Mouse (Mus musculus): Measurements from ENCODE around the gene Gm7029. TPM values are rescaled to one million over a fixed set of nuclear protein-coding genes. Genes with fewer than 3 reads are reported as not detected.
"Not testable (repeated sequence)": the region's sequence is repeated elsewhere in the genome, so short reads cannot be mapped to it uniquely, and the experiment has no call there.

Gm7029 gene
- polyA plus RNA-seq, 1 experiment: not detected

DNA sequence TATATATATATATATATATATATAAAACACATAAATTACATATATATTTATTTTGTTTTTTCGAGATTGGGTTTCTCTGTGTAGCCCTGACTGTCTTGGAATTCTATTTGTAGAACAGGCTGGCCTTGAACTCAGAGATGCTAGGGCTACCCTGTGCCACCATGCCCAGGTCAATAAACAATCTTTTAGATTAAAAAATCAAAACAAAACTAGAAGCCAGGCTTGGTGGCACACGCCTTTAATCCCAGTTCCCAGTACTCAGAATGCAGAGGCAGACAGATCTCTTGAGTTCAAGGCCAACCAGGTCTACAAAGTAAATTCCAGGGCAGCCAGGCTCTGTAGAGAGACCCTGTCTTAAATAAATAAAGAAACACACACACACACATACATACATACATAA, 17.7 kb downstream of the Gm7029 start:
- DNase-seq (ENCODE audit: extremely low spot score in 1 of 2, low spot score in 1 of 2): no peak

DNA sequence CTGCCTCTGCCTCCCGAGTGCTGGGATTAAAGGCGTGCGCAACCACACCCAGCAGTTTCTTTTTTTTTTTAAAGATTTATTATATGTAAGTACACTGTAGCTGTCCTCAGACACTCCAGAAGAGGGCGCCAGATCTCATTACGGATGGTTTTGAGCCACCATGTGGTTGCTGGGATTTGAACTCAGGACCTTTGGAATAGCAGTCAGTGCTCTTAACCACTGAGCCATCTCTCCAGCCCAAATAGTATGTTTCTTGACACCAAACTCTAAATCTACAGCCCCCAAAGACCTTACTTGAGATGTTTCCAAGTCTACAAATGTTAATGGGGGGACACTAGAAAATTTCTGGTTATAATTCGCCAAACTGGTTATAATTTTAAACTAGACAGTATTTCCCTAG, 18.3 kb downstream of the Gm7029 start:
- DNase-seq (ENCODE audit: extremely low spot score in 1 of 2, low spot score in 1 of 2): not testable (repeated sequence)

DNA sequence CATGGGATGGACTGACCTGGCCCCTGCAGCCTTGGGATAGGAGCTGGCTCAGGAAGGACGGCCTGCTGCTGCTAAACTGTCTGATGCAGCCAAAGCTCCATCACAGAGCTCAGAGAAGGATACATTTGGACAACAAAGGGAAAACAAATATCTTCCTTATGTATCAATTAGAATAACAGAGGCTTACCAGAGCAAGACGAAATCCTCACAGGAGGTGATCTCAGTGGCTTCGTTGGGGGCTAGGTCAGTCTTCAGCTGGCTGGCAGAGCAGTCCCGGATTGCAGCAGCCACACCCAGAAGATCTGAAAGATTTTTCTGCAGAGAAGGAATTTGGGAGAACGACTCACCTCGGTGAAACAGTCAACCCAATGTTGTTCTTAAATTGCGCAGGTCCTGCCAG, 18.8 kb downstream of the Gm7029 start:
- no peak for DNase-seq (ENCODE audit: extremely low spot score in 1 of 2, low spot score in 1 of 2)

DNA sequence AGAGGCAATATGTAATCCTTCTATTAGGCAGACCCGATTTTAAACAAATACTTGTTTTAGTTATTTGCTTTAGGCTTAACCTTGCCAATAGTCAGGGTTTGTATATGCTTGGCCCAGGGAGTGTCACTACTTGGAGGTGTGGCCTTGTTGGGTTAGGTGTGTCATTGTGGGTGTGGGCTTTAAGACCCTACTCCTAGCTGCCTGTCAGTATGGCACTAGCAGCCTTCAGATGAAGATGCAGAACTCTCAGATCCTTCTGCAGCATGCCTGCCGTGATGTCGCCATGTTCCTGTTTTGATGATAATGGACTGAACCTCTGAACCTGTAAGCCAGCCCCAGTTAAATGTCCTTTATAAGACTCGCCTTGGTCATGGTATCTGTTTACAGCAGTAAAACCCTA, 19.4 kb downstream of the Gm7029 start:
- DNase-seq (ENCODE audit: extremely low spot score in 1 of 2, low spot score in 1 of 2): not testable (repeated sequence)

DNA sequence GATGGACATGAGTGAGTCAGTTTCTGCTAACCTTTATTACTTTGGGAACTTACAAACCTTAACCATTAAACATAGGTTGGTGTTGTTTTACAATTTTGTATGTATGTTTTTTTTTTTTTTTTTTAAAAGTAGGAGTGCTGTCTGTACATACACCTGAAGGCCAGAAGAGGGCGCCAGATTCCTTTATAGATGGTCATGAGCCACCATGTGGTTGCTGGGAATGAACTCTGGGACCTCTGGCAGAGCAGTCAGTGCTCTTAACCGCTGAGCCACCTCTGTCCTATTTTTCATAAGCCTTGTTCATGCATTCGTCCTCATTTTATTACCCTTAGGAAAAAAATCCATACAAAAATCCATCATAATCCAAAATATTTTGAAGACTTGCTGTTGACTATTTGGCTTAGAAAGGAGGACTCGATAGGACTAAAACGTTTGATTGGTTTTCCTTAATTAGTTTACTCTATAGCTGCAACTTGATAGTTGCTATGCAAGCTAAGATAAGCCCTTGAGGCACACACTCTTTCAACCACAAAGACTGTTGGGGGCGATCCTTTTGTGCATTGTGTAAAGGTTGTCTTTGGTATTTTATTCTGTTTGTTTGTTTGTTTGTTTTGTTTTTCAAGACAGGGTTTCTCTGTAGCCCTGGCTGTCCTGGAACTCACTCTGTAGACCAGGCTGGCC, 23.6 kb downstream of the Gm7029 start:
- DNase-seq (ENCODE audit: extremely low spot score in 1 of 2, low spot score in 1 of 2): no peak

DNA sequence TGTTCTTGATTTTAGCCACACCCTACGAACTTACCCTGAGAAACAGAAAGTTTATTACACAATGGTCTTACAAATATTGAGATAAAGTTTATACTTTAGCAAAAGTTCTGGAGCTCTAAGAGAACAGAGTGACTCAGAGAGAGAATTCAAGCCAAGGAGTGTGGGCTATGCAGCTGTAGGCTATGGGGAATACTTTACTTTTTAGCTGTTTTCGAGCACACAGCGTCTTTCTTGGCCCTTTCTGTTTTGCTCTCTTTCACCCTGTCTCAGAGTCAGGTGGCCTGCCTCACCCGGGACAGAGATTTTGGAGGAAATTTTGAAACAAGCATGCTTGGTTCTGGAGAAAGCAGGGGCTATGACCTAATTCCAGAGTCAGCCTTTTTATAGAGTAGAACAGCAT, 24.6 kb downstream of the Gm7029 start:
- DNase-seq (ENCODE audit: extremely low spot score in 1 of 2, low spot score in 1 of 2): not testable (repeated sequence)

DNA sequence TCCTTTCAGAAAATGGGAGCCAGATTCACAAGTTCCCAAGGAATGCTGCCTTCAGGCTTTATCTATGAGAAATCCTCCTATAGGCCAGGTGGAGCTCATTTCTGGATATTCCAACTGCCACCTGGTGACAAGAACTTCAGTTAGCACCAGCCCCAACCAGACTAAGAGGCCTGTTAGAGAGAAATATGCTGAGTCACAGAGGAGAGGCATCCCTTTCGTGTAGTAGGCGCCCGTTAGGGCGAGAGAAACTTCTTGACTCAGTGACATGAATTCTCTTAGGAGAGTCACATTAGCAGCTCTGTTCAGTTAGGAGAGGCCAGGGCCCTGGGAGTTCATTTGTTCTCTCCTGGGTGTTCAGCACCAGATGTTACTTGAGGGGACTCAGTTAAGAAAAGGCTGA, 26.0 kb downstream of the Gm7029 start:
- no peak for DNase-seq (ENCODE audit: extremely low spot score in 1 of 2, low spot score in 1 of 2)

DNA sequence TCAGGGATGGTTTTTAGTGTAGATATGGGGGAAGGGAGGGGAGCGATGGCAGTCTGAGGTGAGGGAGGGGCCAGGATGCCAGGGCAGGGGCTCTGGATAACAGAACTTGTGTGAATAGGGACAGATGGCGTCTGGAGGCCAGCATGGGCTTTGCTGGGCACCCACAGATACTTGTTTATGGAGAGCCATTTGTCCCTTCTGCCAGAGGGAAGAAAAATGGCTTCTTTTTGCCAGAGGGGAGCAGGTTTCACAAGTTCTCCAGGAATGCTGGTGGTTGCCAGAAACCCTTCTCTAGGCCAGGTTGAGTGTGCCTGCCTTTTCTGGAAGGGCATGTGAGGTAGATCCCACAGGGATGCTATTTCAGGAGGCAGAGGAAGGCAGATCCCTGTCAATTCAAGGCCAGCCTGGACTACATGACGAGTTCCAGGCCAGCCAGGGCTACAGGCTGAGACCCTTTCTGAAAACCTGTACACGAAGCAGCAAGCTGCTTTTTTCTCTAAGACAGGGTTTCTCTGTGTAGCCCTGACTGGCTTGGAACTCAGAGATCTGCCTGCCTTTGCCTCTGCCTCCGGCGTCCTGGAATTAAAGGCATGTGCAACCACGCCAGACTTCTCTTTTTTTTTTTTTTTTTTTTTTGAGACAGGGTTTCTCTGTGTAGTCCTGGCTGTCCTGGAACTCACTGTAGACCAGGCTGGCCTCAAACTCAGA, 26.8 kb downstream of the Gm7029 start:
- no peak for DNase-seq (ENCODE audit: extremely low spot score in 1 of 2, low spot score in 1 of 2)

DNA sequence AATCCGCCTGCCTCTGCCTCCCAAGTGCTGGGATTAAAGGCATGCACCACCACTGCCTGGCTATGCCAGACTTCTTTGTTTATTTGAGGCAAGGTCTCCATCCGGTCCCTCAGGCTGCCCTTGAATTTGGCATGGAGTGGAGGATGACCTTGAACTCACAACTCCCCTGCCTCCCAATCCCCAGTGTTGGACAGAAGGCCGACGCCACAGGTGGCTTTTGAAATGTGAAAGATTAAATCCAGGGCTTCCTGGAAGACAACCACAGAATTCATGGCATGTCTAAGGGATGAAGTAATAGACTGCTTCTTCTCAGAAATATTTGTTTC, 27.3 kb downstream of the Gm7029 start:
- no peak for DNase-seq (ENCODE audit: extremely low spot score in 1 of 2, low spot score in 1 of 2)

DNA sequence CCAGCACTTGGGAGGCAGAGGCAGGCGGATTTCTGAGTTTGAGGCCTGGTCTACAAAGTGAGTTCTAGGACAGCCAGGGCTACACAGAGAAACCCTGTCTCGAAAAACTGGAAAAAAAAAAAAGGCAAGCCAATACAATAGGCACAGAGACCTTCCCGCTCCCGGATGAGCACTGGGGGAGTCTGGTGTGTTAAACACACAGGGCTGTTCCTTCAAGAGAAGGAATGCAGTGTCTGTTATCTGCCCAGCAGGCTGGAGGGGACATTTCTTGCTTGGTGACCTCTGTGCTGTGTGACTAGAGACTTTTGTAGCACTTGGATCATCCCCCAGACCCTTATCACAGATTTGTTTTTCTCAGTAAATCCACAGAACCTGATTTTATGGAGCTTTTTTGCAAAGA, 28.0 kb downstream of the Gm7029 start:
- no peak for DNase-seq (ENCODE audit: extremely low spot score in 1 of 2, low spot score in 1 of 2)

DNA sequence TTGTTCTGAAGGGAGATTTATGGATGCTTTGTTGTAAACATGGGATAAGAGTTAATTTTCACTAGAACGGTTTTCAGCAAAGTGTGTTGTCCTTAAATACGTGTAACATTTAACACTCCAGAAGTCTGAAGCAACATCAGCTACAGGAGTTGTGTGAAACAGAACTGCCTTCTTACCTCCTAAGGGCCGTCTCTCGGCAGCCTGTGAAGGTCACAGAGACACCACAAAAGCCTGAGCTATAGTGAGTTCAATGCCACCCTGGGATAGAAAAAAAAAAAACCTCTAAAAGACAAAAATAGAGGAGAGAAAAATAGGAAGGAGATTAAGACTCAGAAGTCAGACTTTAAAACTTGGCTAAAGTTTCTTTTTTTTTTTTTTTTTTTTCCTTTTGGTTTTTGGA, 28.4 kb downstream of the Gm7029 start:
- no peak for DNase-seq (ENCODE audit: extremely low spot score in 1 of 2, low spot score in 1 of 2)

DNA sequence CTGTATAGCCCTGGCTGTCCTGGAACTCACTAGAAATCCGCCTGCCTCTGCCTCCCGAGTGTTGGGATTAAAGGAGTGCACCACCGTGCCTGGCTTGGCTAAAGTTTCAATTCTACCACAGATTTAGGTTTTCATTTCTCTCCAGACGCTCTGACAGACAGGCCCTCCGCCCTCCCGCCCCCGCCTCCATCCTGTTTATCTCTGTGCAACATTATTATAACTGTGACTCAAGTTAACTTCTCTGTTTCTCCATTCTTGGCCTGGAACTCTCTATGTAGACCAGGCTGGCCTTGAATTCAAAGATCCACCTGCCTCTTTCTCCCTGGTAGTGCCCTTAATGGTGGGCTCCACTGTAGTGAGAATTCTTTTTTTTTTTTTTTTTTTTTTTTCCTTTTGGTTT, 28.9 kb downstream of the Gm7029 start:
- DNase-seq (ENCODE audit: extremely low spot score in 1 of 2, low spot score in 1 of 2): no peak

DNA sequence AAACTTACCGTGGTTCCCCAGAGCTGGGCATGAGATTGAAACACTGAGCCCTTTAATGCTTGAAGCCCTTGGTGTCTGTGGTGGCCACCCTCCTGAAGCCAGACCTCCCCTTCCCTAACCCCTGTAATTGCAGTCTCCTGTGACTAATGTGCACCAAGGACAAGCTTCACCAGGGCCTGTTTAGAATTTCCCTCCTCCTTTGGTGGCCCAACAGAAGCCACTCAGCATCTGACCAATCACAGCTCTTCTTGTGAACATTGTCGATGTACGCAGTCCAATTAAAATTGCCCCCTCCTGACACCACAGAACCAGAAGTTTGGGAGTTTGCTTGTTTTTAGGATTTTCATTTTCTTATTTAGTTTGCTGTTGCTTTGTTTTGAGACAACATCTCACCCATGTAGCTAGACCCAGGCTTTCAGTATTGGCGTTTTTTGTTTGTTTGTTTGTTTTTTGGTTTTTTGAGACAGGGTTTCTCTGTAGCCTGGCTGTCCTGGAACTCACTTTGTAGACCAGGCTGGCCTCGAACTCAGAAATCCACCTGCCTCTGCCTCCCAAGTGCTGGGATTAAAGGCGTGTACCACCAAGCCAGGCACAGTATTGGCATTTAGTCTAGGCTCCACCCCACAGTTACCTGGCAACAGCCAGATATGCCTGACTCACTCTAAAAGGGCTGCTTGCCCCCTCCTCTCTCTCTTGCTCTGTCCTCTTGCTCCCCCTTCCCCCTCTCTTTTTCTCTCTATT, 30.4 kb downstream of the Gm7029 start:
- DNase-seq (ENCODE audit: extremely low spot score in 1 of 2, low spot score in 1 of 2): not testable (repeated sequence)

DNA sequence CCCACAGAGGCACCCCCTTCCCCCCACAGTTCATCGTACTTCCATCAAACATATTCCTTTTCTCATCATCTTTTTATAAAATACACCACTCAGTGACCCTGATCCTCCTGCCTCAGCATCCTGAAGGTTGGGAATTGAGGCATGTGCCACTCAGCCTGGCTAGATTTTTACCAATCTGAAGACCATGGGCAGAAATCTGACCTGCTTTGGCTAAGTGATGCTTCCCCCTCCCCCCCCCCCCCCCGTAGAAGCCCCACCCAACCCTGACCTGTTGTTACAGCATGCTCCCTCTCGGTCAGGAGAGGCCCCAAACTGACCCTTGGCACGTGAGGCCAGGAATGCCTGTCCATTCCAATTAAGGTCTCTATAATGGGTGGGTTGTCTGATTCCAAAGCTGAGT, 31.2 kb downstream of the Gm7029 start, which contains the start of gene Platr17:
Gene Platr17, plus strand, starts transcription at position 301 of the 400 bp plus-strand sequence.
- not testable (repeated sequence) for DNase-seq (ENCODE audit: extremely low spot score in 1 of 2, low spot score in 1 of 2)

DNA sequence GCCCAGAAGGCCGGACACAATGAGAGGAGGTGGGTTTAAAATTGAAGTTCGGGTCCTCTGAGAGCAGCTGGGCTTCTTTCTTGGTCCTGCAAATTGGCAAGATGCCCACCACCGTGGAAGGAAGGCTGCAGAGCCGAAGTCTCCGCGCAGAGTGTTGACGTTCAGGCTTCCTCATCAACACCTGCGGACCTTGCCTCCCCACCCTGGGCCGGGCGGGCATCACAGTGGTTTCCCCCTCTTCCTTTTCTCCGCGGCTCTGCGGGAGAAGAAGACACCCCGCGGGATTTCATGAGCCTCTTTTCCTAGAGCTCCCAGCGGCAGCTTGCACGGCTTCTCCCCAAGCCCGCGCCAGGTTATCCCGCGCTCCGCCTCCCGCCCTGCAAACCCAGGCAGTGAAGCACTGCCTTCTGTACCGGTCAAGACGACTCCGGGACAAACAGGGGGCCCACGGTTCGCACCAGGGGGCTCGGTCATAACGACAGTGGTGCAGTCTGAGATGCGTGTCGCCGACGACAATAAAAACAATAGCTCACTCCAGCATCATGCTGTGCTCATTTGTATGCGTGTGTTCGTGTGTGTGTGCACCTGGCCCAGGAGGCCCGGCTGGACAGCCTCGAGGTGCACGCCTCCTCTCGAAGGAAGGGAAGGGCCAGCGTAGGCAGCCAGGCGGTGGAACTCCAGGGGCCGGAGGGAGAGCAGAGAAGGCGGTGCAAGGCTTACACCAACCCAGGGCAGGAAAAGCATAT, 34.9 kb downstream of the Gm7029 start:
- DNase-seq (ENCODE audit: extremely low spot score in 1 of 2, low spot score in 1 of 2): peak in 1 of 2 experiments; percentile 50

DNA sequence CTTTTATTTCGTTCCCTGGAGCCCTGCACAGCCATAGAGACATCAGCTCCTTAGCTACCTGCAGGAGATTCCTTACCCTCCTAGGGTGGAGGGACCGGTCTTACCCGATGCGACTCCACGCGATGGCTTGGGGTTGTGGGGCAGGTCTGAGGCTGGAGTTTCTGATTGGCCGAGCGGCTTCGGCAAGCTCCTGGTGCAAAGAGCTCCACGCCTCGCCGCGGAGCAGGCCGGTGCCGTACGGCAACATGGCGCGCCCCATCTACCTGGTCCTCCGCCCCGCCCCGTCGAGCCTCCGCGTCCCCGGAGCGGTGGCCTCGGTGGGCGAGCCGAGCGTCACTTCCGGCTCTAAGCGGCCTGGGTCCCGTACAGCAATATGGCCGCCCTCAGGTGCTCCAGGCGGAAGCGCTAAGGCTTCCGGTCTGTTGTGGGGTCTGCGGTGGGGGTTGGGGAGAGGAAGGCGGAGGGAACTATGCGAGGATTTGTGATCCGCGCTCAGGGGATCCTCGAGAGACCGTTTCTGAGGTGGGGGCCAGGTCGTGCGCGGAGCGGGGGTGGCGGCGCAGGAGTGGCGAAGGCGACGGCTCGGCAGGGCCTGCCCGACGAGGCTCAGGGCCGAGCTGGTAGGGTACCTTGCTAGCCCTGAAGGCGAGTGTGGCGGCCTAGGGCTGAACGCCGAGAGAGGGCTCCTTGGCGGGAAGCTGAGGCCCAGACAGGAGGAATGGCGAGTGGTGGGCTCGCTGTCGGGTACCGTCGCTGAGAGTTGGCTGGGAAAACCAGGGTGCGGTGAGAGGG, 35.6 kb downstream of the Gm7029 start, which contains the start of gene Daxx:
Gene Daxx, plus strand, starts transcription at position 338 of the 792 bp plus-strand sequence.
- peak; percentile 97 to 98 for DNase-seq (ENCODE audit: extremely low spot score in 1 of 2, low spot score in 1 of 2)

DNA sequence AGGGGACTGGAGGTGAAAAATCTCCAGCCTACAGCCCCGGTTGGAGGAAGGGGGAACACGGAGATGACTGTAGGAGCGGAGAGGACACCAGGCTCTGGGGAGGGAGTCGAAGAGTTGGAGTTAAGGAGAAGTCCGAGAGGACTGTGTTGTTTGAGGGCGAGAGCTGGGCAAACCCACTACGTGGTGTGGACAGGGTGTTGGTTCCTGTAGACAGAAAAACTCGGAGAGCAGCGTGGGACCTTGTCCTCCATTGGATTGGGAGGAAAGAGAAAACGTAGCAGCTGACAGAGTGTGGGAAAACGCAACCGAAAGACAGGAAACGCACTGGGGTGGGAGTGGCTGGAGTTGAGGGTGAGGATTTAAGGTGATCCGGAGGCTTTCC, 36.2 kb downstream of the Gm7029 start:
- peak in 1 of 2 experiments; percentile 46 for DNase-seq (ENCODE audit: extremely low spot score in 1 of 2, low spot score in 1 of 2)

DNA sequence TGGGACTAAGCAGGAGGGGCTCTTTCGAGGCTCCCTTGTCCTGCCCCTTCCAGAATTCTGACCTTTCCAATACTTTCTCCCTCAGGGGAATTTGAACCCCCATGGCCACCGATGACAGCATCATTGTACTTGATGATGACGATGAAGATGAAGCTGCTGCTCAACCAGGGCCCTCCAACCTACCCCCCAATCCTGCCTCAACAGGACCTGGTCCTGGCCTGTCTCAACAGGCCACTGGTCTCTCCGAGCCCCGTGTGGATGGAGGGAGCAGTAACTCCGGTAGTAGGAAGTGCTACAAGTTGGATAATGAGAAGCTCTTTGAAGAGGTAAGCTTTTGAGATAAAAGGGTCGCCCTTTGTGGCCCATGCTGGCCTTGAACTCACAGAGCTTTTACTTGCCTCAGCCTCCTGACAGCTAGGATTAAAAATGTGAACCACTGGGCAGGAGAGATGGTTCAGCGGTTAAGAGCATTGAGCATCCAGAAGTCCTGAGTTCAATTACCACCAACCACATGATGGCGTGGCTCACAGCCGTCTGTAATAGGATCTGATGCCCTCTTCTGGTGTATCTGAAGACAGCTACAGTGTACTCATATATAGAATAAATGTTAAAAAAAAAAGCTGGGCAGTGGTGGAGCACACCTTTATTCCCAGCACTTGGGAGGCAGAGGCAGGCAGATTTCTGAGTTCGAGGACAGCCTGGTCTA, 36.9 kb downstream of the Gm7029 start:
- no peak for DNase-seq (ENCODE audit: extremely low spot score in 1 of 2, low spot score in 1 of 2)

DNA sequence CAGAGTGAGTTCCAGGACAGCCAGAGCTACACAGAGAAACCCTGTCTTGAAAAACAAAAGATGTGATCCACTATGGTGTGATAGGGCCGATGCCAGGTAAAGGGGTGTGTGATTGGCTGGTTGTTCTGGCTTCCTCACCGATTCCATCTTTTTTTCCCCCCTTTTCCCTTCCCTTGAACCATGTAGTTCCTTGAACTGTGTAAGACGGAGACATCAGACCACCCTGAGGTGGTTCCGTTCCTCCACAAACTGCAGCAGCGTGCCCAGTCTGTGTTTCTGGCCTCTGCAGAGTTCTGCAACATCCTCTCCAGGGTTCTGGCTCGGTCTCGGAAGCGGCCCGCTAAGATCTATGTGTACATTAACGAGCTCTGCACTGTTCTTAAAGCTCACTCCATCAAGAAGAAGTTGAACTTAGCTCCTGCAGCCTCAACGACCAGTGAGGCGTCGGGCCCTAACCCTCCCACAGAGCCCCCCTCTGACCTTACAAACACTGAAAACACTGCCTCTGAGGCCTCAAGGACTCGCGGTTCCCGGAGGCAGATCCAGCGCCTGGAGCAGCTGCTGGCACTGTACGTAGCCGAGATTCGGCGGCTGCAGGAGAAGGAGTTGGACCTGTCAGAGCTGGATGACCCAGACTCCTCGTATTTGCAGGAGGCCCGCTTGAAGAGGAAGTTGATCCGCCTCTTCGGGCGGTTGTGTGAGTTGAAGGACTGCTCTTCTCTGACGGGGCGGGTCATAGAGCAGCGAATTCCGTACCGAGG, 37.6 kb downstream of the Gm7029 start:
- no peak for DNase-seq (ENCODE audit: extremely low spot score in 1 of 2, low spot score in 1 of 2)
